Mouse (Mus musculus): ENCODE data around the gene Peli2. TPM values are rescaled to one million over a fixed set of nuclear protein-coding genes. Genes with fewer than 3 reads are reported as not detected.

The Peli2 gene
- polyA plus RNA-seq, 1 experiment from 2014 or later = 10.4 TPM

DNA sequence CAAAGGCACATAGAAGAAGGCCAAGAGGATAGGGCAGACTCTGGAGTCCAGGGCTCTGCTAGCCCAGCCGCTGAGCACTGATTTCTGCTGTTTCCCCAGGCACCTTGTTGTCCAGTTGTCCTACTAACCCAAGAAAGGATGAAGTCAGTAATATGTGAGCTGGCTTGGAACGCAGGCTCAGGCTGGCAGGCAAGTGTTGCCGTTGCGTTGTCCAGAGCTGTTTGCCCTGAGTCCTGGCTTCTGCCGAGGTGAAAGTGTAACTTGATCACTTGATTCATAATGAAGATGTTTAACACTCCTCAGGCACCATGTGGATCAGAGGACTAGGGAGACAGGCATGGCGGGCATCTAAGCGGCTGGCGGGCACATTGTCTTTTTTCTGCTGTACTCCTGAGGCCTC, 21.1 kb downstream of the Peli2 start:
- Histone ChIP-seq H3K4me1 (peaks cover 30% of the 10 kb centered on the region), H3K27ac (no peak overlapping the region), H3K9me3 (no peaks in the 10 kb centered on the region), H3K4me2 (replicated peaks) (no peak overlapping the region), H3K27me3 (no peaks in the 10 kb centered on the region), H3K4me3 (no peak overlapping the region), H3K36me3 (peaks cover 7% of the 10 kb centered on the region; the same call in 1 of the 2 replicates), H3K9ac (no peak overlapping the region)
- WGBS = 68% methylated on average over 8 of the region's 8 CpGs
- no peak for ATAC-seq (ENCODE audit: low FRiP score, low read depth)

DNA sequence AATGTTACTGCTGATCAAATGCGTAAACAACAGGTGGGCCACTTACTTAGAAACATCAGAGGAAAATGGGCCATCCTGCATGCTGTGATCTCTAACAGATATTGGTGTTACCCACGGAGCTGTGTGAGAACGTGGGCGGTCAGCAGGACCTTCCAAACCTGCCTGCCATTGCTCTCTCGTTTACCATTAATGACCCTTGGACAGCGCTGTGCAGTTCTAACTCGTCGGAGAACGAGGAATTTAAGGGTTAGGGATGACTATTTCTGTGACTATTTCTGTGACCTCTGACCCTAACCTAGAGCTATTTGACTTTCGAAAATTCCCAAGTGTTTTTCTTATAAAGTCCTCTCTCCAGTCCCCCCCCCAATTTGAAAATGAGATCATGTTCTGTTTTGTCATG, 22.1 kb downstream of the Peli2 start:
- Histone ChIP-seq H3K9me3 (no peaks in the 10 kb centered on the region), H3K27me3 (no peaks in the 10 kb centered on the region), H3K4me1 (peaks cover 20% of the 10 kb centered on the region), H3K36me3 (peaks cover 8% of the 10 kb centered on the region; the same call in 1 of the 2 replicates), H3K4me3 (no peak overlapping the region), H3K9ac (no peak overlapping the region), H3K4me2 (replicated peaks) (no peak overlapping the region), H3K27ac (no peak overlapping the region)
- WGBS = 54% methylated on average over 10 of the region's 10 CpGs
- ATAC-seq (ENCODE audit: low FRiP score, low read depth) = no peak

DNA sequence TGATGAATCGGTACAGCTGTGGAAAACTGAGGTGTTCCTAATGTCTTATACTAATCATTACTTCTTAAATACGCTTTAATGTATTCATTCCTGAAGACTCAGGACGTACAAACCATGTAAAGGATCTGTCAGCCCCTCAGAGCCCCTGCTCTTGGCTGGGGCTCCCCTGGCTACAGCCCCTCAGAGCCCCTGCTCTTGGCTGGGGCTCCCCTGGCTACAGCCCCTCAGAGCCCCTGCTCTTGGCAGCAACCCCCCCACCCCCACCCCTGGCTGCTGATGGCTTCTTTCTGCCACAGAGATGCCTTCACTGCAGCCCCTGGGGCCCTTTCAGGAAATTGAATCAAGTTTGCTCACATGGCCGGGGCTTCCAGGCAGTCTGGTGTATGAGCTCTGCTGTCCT, 22.5 kb downstream of the Peli2 start:
- Histone ChIP-seq H3K27ac (no peak overlapping the region), H3K36me3 (peaks cover 8% of the 10 kb centered on the region; the same call in 1 of the 2 replicates), H3K9ac (no peak overlapping the region; the same call in 1 of the 2 replicates), H3K9me3 (no peaks in the 10 kb centered on the region), H3K4me2 (replicated peaks) (no peak overlapping the region), H3K27me3 (no peaks in the 10 kb centered on the region), H3K4me1 (peaks cover 16% of the 10 kb centered on the region), H3K4me3 (no peak overlapping the region)
- WGBS = 49% methylated on average over 4 of the region's 4 CpGs
- no peak for ATAC-seq (ENCODE audit: low FRiP score, low read depth)

DNA sequence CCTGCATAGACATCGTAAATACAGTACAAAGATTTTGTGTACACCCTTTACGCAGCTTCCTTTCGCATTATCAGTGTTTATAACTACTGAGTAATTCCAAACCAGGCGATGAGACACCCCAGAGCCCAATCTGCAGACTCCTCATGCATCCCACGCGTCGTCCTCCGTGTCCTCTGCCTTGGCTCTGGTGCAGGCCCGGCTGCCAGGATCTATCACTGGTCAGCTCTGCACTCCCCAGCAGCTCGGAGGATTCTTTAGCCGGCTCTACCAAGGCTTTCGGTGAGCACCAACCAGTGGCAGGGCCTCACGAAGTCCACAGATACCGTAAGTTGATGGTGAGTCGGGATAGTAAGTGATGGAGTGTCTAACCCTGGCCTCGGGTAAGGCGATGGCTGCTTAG, 23.7 kb downstream of the Peli2 start:
- no peaks in the 10 kb centered on the region for H3K9me3 ChIP-seq
- no peak overlapping the region for H3K4me2 ChIP-seq (replicated peaks)
- no peaks in the 10 kb centered on the region for H3K27me3 ChIP-seq
- no peak for ATAC-seq (ENCODE audit: low FRiP score, low read depth)
- H3K4me1 ChIP-seq = peaks cover 12% of the 10 kb centered on the region
- no peak overlapping the region for H3K9ac ChIP-seq
- 92% methylated on average over 17 of the region's 17 CpGs for WGBS
- H3K4me3 ChIP-seq = no peak overlapping the region
- H3K27ac ChIP-seq = no peak overlapping the region
- peaks cover 8% of the 10 kb centered on the region; the same call in 1 of the 2 replicates for H3K36me3 ChIP-seq

DNA sequence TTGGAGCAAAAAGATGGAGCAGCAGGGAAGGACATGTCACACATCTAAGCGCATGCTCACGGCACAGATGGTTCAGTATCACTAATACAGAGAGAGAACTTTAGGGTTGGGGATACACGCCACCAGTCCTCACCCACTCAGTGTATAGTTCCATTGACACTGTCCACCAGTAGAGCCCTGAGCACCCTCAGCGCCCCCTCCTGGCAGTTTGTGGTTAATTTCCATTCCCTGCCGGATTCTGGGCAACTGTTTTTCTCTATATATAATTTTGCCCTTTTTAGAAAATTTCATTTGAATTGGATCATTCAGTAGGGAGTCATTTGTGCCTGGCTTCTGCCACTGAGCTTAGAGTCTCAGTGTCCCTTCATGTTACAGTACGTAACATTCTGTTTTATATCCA, 27.1 kb downstream of the Peli2 start:
- WGBS = 79% methylated on average over 6 of the region's 6 CpGs
- Histone ChIP-seq H3K36me3 (peaks cover 4% of the 10 kb centered on the region; the same call in 1 of the 2 replicates), H3K9ac (no peak overlapping the region), H3K4me1 (peaks cover 21% of the 10 kb centered on the region), H3K9me3 (no peaks in the 10 kb centered on the region), H3K4me3 (no peak overlapping the region), H3K27me3 (no peaks in the 10 kb centered on the region), H3K27ac (no peak overlapping the region), H3K4me2 (replicated peaks) (no peak overlapping the region)
- no peak for ATAC-seq (ENCODE audit: low FRiP score, low read depth)

DNA sequence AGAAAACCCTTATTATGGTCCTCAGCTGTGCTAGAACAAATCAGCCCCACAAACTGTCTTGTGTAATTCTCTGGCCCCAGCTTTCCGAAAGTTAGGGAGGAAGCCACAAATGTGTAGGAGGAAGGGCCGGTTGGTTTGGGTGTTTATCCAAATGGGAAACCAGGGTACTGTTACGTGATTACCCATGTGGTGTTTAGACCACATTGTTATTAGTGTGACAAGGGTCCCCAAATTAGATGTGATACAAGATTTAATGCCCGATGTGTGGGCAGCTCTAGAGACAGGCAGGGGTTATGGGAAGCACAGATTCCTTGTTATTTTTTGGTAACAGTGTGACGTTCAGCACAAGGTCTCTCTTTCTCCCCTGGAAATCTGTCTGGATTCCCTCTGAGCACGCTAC, 28.0 kb downstream of the Peli2 start:
- H3K36me3 ChIP-seq = peaks cover 4% of the 10 kb centered on the region; the same call in 1 of the 2 replicates
- H3K27me3 ChIP-seq = no peaks in the 10 kb centered on the region
- H3K4me3 ChIP-seq = no peak overlapping the region
- WGBS = 79% methylated on average over 6 of the region's 6 CpGs
- ATAC-seq (ENCODE audit: low FRiP score, low read depth) = no peak
- H3K4me1 ChIP-seq = peaks cover 13% of the 10 kb centered on the region
- no peak overlapping the region for H3K4me2 ChIP-seq (replicated peaks)
- H3K9me3 ChIP-seq = no peaks in the 10 kb centered on the region
- no peak overlapping the region for H3K9ac ChIP-seq
- H3K27ac ChIP-seq = no peak overlapping the region

DNA sequence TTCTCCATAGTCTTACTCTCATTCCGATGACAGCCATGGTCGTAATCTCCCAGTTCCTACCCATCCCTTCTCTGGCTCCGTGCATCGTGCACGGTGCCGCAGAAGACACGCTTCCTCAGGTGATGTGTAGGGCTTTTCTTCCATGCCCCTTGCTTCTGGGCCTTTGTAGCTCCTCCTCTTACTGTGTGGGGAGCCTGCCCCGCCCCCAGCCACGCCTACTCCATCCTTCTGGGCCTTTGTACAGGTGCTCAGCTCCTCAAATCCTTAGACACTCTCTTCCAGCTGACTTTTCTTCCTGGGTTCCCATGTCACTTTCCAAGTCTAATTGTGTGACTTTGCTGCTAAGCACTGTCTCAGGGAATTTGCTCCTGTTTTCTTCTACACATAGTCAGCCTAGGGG, 28.7 kb downstream of the Peli2 start:
- H3K9ac ChIP-seq = no peak overlapping the region
- no peaks in the 10 kb centered on the region for H3K9me3 ChIP-seq
- H3K4me1 ChIP-seq = peaks cover 12% of the 10 kb centered on the region
- H3K27ac ChIP-seq = no peak overlapping the region
- no peak overlapping the region for H3K4me2 ChIP-seq (replicated peaks)
- peaks cover 4% of the 10 kb centered on the region; the same call in 1 of the 2 replicates for H3K36me3 ChIP-seq
- ATAC-seq (ENCODE audit: low FRiP score, low read depth) = no peak
- H3K4me3 ChIP-seq = no peak overlapping the region
- no peaks in the 10 kb centered on the region for H3K27me3 ChIP-seq
- 90% methylated on average over 9 of the region's 9 CpGs for WGBS

DNA sequence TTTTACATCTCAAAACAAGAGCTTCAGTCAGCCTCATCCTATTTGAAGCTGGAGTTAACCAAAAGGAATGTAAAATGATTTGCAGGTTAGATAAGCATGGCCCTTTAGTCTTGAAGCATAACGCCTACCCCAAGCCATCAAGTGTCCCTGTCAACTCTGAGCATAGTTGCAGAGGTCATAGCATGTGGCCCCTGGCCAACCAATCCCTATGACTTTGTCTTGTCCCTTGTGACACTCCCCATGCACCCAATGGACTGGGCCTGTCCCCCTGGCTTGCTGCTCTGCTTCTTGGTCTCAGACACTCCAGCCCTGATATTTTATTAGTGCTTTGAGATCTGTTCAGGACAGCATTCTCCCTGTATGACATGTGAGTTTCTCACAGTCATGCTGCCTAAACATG, 30.3 kb downstream of the Peli2 start:
- Histone ChIP-seq H3K4me3 (no peak overlapping the region), H3K27me3 (no peaks in the 10 kb centered on the region), H3K4me1 (peaks cover 23% of the 10 kb centered on the region), H3K9me3 (no peaks in the 10 kb centered on the region), H3K9ac (no peak overlapping the region), H3K27ac (no peak overlapping the region), H3K36me3 (peaks cover 4% of the 10 kb centered on the region; the same call in 1 of the 2 replicates), H3K4me2 (replicated peaks) (no peak overlapping the region)
- ATAC-seq (ENCODE audit: low FRiP score, low read depth) = no peak
- WGBS = 80% methylated on average over 1 of the region's 1 CpGs

DNA sequence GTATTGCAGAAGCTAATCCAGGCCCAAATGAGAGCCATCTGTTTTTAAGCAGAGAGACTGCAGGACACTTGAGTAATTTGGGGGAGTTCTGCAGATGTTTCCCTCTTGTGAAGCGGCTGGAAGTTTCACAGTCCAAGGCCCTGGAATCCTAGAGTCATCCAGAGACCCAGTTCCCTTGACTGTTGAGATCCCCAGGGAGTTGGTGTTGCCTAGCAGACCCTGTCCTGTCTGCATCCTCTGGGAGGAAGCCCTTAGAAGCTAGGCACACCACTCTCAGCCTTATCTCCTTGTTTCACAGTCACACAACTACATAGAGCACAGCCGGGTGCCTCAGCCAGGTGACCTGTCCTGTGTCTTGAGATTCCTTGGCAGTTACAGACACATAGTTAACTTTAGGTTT, 30.9 kb downstream of the Peli2 start:
- Histone ChIP-seq H3K4me3 (no peak overlapping the region), H3K27ac (no peak overlapping the region), H3K9me3 (no peaks in the 10 kb centered on the region), H3K4me2 (replicated peaks) (no peak overlapping the region), H3K36me3 (peaks cover 2% of the 10 kb centered on the region; the same call in 1 of the 2 replicates), H3K27me3 (no peaks in the 10 kb centered on the region), H3K9ac (no peak overlapping the region), H3K4me1 (peaks cover 23% of the 10 kb centered on the region)
- 58% methylated on average over 2 of the region's 2 CpGs for whole genome bisulfite sequencing
- ATAC-seq (ENCODE audit: low FRiP score, low read depth) = no peak

DNA sequence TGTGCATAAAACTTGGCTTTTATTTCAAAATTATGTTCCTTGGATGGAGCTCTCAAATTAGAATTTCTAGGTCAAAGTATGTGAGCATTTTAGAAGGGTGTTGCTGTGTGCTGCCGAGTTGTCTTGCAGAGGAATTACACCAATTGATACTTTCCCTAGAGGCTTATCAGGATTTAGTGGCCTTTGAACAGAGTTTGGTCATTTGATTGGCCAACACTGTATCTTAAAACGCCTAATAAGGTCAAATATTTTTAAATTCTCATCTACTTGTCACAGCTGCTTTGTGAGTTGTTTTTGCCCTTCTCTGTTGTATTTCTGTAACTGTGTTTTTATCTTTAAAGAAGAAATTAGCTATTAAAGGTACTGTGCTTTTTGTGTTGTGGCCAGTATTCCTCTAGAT, 32.4 kb downstream of the Peli2 start:
- no peak overlapping the region for H3K9ac ChIP-seq
- H3K4me1 ChIP-seq = peaks cover 26% of the 10 kb centered on the region
- no peaks in the 10 kb centered on the region for H3K9me3 ChIP-seq
- H3K36me3 ChIP-seq = no peaks in the 10 kb centered on the region
- no peak overlapping the region for H3K4me2 ChIP-seq (replicated peaks)
- ATAC-seq (ENCODE audit: low FRiP score, low read depth) = no peak
- H3K27me3 ChIP-seq = no peaks in the 10 kb centered on the region
- no peak overlapping the region for H3K4me3 ChIP-seq
- WGBS = 60% methylated on average over 2 of the region's 2 CpGs
- no peak overlapping the region for H3K27ac ChIP-seq

DNA sequence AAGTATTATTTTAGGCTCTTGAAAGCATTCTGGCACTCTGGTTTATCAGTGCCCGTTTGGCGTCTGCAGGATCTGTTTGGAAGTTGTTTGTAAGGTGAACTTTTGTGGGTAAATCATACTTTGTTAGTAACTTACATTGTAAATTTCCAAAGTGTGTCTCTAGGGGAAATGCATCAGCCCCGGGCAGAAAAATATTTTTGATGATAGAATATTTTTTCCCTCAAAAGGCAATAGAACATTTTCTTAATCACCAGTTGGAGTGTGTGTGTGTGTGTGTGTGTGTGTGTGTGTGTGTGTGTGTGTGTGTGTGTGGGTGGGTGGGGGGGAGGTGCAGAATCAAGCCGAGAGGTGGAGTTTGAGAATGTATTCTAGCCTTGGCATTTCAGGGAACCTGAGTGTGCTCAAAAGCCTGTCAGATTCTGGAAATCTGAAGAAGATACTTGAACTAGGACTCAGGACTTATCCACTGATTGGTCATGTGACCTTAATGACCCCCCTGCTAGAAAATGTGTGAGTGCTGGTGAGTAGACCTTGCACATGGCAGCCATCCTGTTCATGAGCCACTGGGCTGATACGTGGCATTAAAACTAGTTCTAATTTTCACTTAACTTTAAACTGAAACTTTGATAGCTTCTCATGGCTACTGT, 33.4 kb downstream of the Peli2 start:
- no peak overlapping the region for H3K4me3 ChIP-seq
- no peaks in the 10 kb centered on the region for H3K9me3 ChIP-seq
- no peaks in the 10 kb centered on the region for H3K36me3 ChIP-seq
- peaks cover 26% of the 10 kb centered on the region for H3K4me1 ChIP-seq
- ATAC-seq (ENCODE audit: low FRiP score, low read depth) = no peak
- WGBS = 70% methylated on average over 5 of the region's 5 CpGs
- H3K27ac ChIP-seq = no peak overlapping the region
- no peaks in the 10 kb centered on the region for H3K27me3 ChIP-seq
- H3K9ac ChIP-seq = no peak overlapping the region
- no peak overlapping the region for H3K4me2 ChIP-seq (replicated peaks)

DNA sequence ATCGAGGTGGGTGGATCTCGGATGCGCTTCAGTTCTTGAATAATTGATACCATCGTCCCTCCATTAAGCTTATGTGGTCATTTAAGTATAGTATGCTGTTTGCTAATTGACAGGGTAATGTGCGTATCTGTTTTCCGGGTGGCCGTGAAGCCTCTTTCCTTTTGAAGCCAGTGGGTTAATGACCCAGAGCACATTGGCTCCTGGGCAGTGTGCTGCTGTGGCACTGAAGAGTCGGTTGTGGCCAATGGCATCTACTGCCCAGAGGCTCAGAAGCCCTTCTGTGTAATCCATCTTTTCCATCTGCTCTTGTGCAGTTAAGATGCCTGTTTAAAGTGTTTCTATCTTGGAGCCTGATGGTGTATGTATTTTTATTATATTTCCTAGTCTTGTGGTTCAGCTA, 34.0 kb downstream of the Peli2 start:
- H3K4me1 ChIP-seq = peaks cover 26% of the 10 kb centered on the region
- ATAC-seq (ENCODE audit: low FRiP score, low read depth) = no peak
- no peak overlapping the region for H3K27ac ChIP-seq
- H3K36me3 ChIP-seq = no peaks in the 10 kb centered on the region
- WGBS = 53% methylated on average over 8 of the region's 8 CpGs
- H3K9me3 ChIP-seq = no peaks in the 10 kb centered on the region
- H3K4me2 ChIP-seq (replicated peaks) = 0 out of 2 replicates have a peak overlapping the region, but pooled peaks have one; percentile 7
- H3K27me3 ChIP-seq = no peaks in the 10 kb centered on the region
- no peak overlapping the region for H3K4me3 ChIP-seq
- no peak overlapping the region for H3K9ac ChIP-seq

DNA sequence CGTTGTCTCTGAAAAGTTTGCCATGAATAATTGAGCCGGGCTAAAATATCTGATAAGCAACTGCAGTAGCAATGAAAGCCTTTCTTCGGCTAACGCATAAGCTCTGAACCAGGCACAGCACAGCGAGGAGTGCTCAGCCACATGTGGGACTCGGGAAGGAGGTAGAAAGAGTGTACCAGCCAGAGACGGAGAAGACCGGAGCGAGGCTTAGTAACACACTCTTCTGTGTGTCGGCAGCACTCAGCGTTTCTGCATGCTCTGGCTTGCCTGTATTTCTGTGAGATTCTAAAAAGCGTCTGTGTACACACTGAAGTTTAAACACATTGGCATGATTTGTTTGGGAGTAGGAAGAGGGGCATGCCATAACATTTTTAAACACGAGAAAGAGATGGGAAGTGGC, 34.5 kb downstream of the Peli2 start:
- no peak overlapping the region for H3K27ac ChIP-seq
- peaks cover 3% of the 10 kb centered on the region for H3K36me3 ChIP-seq
- no peak overlapping the region for H3K9ac ChIP-seq
- peaks cover 26% of the 10 kb centered on the region for H3K4me1 ChIP-seq
- no peaks in the 10 kb centered on the region for H3K9me3 ChIP-seq
- H3K27me3 ChIP-seq = no peaks in the 10 kb centered on the region
- 42% methylated on average over 13 of the region's 13 CpGs for WGBS
- H3K4me3 ChIP-seq = no peak overlapping the region
- 0 out of 2 replicates have a peak overlapping the region, but pooled peaks have one; percentile 7 for H3K4me2 ChIP-seq (replicated peaks)
- ATAC-seq (ENCODE audit: low FRiP score, low read depth) = no peak

Data from limb, embryonic 13.5 days (tissue).